Mouse (Mus musculus) 416B (cell line): ENCODE results near the gene Opn1sw.
A peak's percentile ranks its signal among the peaks of the same experiment; 100 is the strongest.

Source experiments
- DNase-seq: peaks from one replicate; pipeline ENCODE4 v3.0.0; 2011; ENCODE audit warnings: low read depth

The Opn1sw gene

GRCm38 (mm10) chr6:29329514-29329913 is 58.8 kb downstream of the Opn1sw start:
- no peak for DNase-seq

- DNase-seq = peak; percentile 79
Measured at GRCm38 (mm10) chr6:29326961-29327360, 61.3 kb downstream of the Opn1sw start.
